Mouse (Mus musculus): ENCODE results near the gene D17Wsu92e. TPM values are rescaled to one million over a fixed set of nuclear protein-coding genes. Genes with fewer than 3 reads are reported as not detected.

Gene D17Wsu92e
- polyA plus RNA-seq, 1 experiment = 68.6 TPM

- H3K27ac ChIP-seq (ENCODE audit: insufficient read depth, low read length) = no peak overlapping the region
- peaks cover 12% of the 10 kb centered on the region for H3K4me1 ChIP-seq (ENCODE audit: control insufficient read depth, insufficient read depth, low read length)
- TF ChIP-seq CTCF (IDR thresholded peaks at IDR 0.05; ENCODE audit: borderline replicate concordance, insufficient read depth, low read length) (no peak), POLR2A (IDR thresholded peaks at IDR 0.05; ENCODE audit: low read depth, low read length) (no peak)
- no peak overlapping the region for H3K4me3 ChIP-seq (ENCODE audit: insufficient read depth, low read length)
These were observed 2.9 kb upstream of the D17Wsu92e start for GRCm38 (mm10) chr17:27823142-27823905.

- H3K4me3 ChIP-seq (ENCODE audit: insufficient read depth, low read length) = no peak overlapping the region
- H3K4me1 ChIP-seq (ENCODE audit: control insufficient read depth, insufficient read depth, low read length) = peaks cover 12% of the 10 kb centered on the region
- H3K27ac ChIP-seq (ENCODE audit: insufficient read depth, low read length) = no peak overlapping the region
- no peak for TF ChIP-seq POLR2A (IDR thresholded peaks at IDR 0.05; ENCODE audit: low read depth, low read length)
- TF ChIP-seq CTCF (IDR thresholded peaks at IDR 0.05; ENCODE audit: borderline replicate concordance, insufficient read depth, low read length) = no peak
These were observed 1.2 kb upstream of the D17Wsu92e start for GRCm38 (mm10) chr17:27821407-27822338.

GRCm38 (mm10) chr17:27819971-27820567 lies 379 bp downstream of the D17Wsu92e start:
- Histone ChIP-seq H3K4me1 (ENCODE audit: control insufficient read depth, insufficient read depth, low read length) (peaks cover 9% of the 10 kb centered on the region), H3K27ac (ENCODE audit: insufficient read depth, low read length) (peak overlapping the region; percentile 32), H3K4me3 (ENCODE audit: insufficient read depth, low read length) (peak overlapping the region; percentile 98)
- TF ChIP-seq CTCF (IDR thresholded peaks at IDR 0.05; ENCODE audit: borderline replicate concordance, insufficient read depth, low read length) (no peak), POLR2A (IDR thresholded peaks at IDR 0.05; ENCODE audit: low read depth, low read length) (no peak; the same call in 1 of the 2 replicates)

- H3K27ac ChIP-seq (ENCODE audit: insufficient read depth, low read length) = peak overlapping the region; percentile 32
- TF ChIP-seq CTCF (IDR thresholded peaks at IDR 0.05; ENCODE audit: borderline replicate concordance, insufficient read depth, low read length) (no peak), POLR2A (IDR thresholded peaks at IDR 0.05; ENCODE audit: low read depth, low read length) (peak; percentile 25; the same call in 1 of the 2 replicates)
- peaks cover 10% of the 10 kb centered on the region for H3K4me1 ChIP-seq (ENCODE audit: control insufficient read depth, insufficient read depth, low read length)
- peak overlapping the region; percentile 98 for H3K4me3 ChIP-seq (ENCODE audit: insufficient read depth, low read length)
These were observed 902 bp downstream of the D17Wsu92e start for GRCm38 (mm10) chr17:27819521-27819970.

GRCm38 (mm10) chr17:27819011-27819410 lies 1.4 kb downstream of the D17Wsu92e start:
- Histone ChIP-seq H3K27ac (ENCODE audit: insufficient read depth, low read length) (peak overlapping the region; percentile 32), H3K4me3 (ENCODE audit: insufficient read depth, low read length) (peak overlapping the region; percentile 98), H3K4me1 (ENCODE audit: control insufficient read depth, insufficient read depth, low read length) (peaks cover 13% of the 10 kb centered on the region)
- no peak for TF ChIP-seq POLR2A (IDR thresholded peaks at IDR 0.05; ENCODE audit: low read depth, low read length)
- no peak for TF ChIP-seq CTCF (IDR thresholded peaks at IDR 0.05; ENCODE audit: borderline replicate concordance, insufficient read depth, low read length)

- no peak overlapping the region for H3K27ac ChIP-seq (ENCODE audit: insufficient read depth, low read length)
- H3K4me3 ChIP-seq (ENCODE audit: insufficient read depth, low read length) = no peak overlapping the region
- H3K4me1 ChIP-seq (ENCODE audit: control insufficient read depth, insufficient read depth, low read length) = peaks cover 9% of the 10 kb centered on the region
- no peak for TF ChIP-seq POLR2A (IDR thresholded peaks at IDR 0.05; ENCODE audit: low read depth, low read length)
- TF ChIP-seq CTCF (IDR thresholded peaks at IDR 0.05; ENCODE audit: borderline replicate concordance, insufficient read depth, low read length) = no peak
These were observed 5.8 kb downstream of the D17Wsu92e start for GRCm38 (mm10) chr17:27814606-27815005.

- Histone ChIP-seq H3K27ac (ENCODE audit: insufficient read depth, low read length) (no peak overlapping the region), H3K4me3 (ENCODE audit: insufficient read depth, low read length) (no peak overlapping the region), H3K4me1 (ENCODE audit: control insufficient read depth, insufficient read depth, low read length) (peaks cover 12% of the 10 kb centered on the region)
- TF ChIP-seq POLR2A (IDR thresholded peaks at IDR 0.05; ENCODE audit: low read depth, low read length) = no peak
- no peak for TF ChIP-seq CTCF (IDR thresholded peaks at IDR 0.05; ENCODE audit: borderline replicate concordance, insufficient read depth, low read length)
These were observed 8.5 kb downstream of the D17Wsu92e start for GRCm38 (mm10) chr17:27811980-27812379.

GRCm38 (mm10) chr17:27810569-27811331 lies 9.7 kb downstream of the D17Wsu92e start:
- TF ChIP-seq CTCF (IDR thresholded peaks at IDR 0.05; ENCODE audit: borderline replicate concordance, insufficient read depth, low read length) (no peak), POLR2A (IDR thresholded peaks at IDR 0.05; ENCODE audit: low read depth, low read length) (no peak)
- no peak overlapping the region for H3K27ac ChIP-seq (ENCODE audit: insufficient read depth, low read length)
- H3K4me3 ChIP-seq (ENCODE audit: insufficient read depth, low read length) = no peak overlapping the region
- H3K4me1 ChIP-seq (ENCODE audit: control insufficient read depth, insufficient read depth, low read length) = peaks cover 12% of the 10 kb centered on the region; the same call in 1 of the 2 replicates
